Mouse (Mus musculus) liver, embryonic 15.5 days (tissue): ENCODE results near the gene Anxa9. TPM values are rescaled to one million over a fixed set of nuclear protein-coding genes. Genes with fewer than 3 reads are reported as not detected.
A peak's percentile ranks its signal among the peaks of the same experiment; 100 is the strongest.

ENCODE experiments used
- ATAC-seq: fragments of 200-750 bp; cut with Nextera tagmentation; 2 replicates; pipeline ENCODE4 v1.8.0; 2017; ENCODE audit warnings: moderate number of reproducible peaks, mild to moderate bottlenecking, moderate library complexity; ENCODE audit not compliant: insufficient read depth
- H3K27ac ChIP-seq: fragments of 300-500 bp; sonication (generic); replicated peaks from 2 replicates; pipeline ENCODE4 v1.5.1; 2015; ENCODE audit warnings: mild to moderate bottlenecking, inconsistent platforms
- H3K27me3 ChIP-seq: fragments of 300-500 bp; sonication (generic); 2 replicates; pipeline ENCODE4 v1.6.1; 2015; ENCODE audit warnings: mild to moderate bottlenecking, inconsistent platforms
- H3K36me3 ChIP-seq: fragments of 300-500 bp; sonication (generic); replicated peaks from 2 replicates; pipeline ENCODE4 v1.6.1; 2015; ENCODE audit warnings: moderate library complexity, mild to moderate bottlenecking, inconsistent platforms
- H3K4me1 ChIP-seq: fragments of 300-500 bp; sonication (generic); replicated peaks from 2 replicates; pipeline ENCODE4 v1.6.1; 2015; ENCODE audit warnings: inconsistent platforms
- H3K4me2 ChIP-seq: fragments of 300-500 bp; sonication (generic); 2 replicates; pipeline ENCODE4 v1.6.1; 2015; ENCODE audit warnings: moderate library complexity, mild to moderate bottlenecking, inconsistent platforms
- H3K4me3 ChIP-seq: fragments of 300-500 bp; sonication (generic); replicated peaks from 2 replicates; pipeline ENCODE4 v1.5.1; 2015; ENCODE audit warnings: mild to moderate bottlenecking, inconsistent platforms
- H3K9ac ChIP-seq: fragments of 300-500 bp; sonication (generic); 2 replicates; pipeline ENCODE4 v1.6.1; 2015; ENCODE audit warnings: moderate library complexity, mild to moderate bottlenecking, inconsistent platforms
- H3K9me3 ChIP-seq: fragments of 300-500 bp; sonication (generic); replicated peaks from 2 replicates; pipeline ENCODE4 v1.6.1; 2016; ENCODE audit warnings: inconsistent platforms
- WGBS: fragments of 180-500 bp; shearing (Covaris S2); methylation state at CpG from one replicate; pipeline ENCODE4 v1.1.7; 2015; ENCODE audit warnings: mixed read lengths; ENCODE audit not compliant: insufficient replicate concordance; 5-methylcytosine and 5-hydroxymethylcytosine counted together
- polyA plus RNA-seq: library from polyadenylated mRNA; unstranded; fragments of >200 nt; fragmentation: Nextera tagmentation; extraction: Ambion mirVana; gene quantifications from 2 replicates; pipeline ENCODE4 v1.2.1, GENCODE M21; 2015

Gene Anxa9
- polyA plus RNA-seq, 1 experiment from 2014 or later: 2.8 TPM

- 9% methylated on average over 7 of the region's 7 CpGs for WGBS
- peak overlapping the region; percentile 50; the same call in 1 of the 2 replicates for H3K9ac ChIP-seq
Measured at GRCm38 (mm10) chr3:95313476-95313875, 6.5 kb upstream of the Anxa9 start.

GRCm38 (mm10) chr3:95312623-95313022, 5.6 kb upstream of the Anxa9 start:
- Histone ChIP-seq H3K4me3 (peak overlapping the region; percentile 91), H3K9me3 (no peaks in the 10 kb centered on the region), H3K36me3 (no peaks in the 10 kb centered on the region; the same call in 1 of the 2 replicates), H3K4me2 (peak overlapping the region; percentile 98), H3K27me3 (no peaks in the 10 kb centered on the region), H3K27ac (peak overlapping the region; percentile 93), H3K4me1 (peaks cover 68% of the 10 kb centered on the region), H3K9ac (0 out of 2 replicates have a peak overlapping the region, but pooled peaks have one; percentile 21)
- ATAC-seq: peak; percentile 30
- 7% methylated on average over 6 of the region's 6 CpGs for WGBS

More at GRCm38 (mm10) chr3:95313476-95313875, 6.5 kb upstream of the Anxa9 start:
- Histone ChIP-seq H3K27me3 (no peaks in the 10 kb centered on the region), H3K4me1 (peaks cover 74% of the 10 kb centered on the region), H3K4me3 (peak overlapping the region; percentile 91), H3K36me3 (no peaks in the 10 kb centered on the region; the same call in 1 of the 2 replicates), H3K4me2 (peak overlapping the region; percentile 98), H3K9me3 (no peaks in the 10 kb centered on the region), H3K27ac (peak overlapping the region; percentile 93)
- ATAC-seq: no peak

DNA sequence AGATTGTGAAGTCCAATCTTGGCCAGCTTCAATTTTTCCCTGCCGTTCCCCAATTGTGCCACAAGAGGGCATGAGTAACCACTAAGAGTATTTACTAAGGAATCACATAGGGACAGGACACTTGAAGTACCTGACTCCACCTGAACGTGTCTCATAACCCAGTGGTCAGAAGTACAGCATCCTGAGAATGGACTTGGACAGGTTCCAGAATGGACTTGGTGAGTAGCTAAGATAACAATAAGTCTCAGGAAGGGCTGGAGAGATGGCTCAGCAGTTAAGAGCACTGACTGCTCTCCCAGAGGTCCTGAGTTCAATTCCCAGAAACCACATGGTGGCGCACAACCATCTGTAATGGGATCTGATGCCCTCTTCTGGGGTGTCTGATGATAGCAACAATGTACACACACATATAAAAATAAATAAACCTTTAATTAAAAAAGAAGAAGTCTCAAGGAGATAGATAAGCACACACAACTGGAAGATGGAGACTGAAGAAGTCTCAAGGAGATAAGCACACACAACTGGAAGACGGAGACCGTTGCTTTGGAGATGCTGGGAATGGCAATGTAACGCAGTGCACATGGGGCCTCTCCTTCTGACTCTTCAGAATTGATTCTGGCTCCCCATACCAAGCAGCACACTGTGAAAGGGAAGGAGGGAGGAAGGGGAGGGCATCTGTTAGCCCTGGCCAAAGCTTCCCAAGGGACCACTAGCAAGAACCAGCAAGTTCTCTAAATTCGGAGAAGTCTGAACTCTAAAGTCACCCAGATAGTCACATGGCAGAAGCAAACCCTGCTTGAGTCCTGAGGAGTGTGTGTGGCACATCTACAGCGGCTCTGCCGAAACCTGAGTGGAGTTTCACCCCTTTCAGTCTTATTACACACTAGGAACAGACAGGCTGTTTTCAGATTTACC, 4.2 kb upstream of the Anxa9 start:
- Histone ChIP-seq H3K4me1 (peaks cover 62% of the 10 kb centered on the region), H3K27me3 (no peaks in the 10 kb centered on the region), H3K9me3 (no peaks in the 10 kb centered on the region), H3K4me3 (no peak overlapping the region), H3K4me2 (peak overlapping the region; percentile 36), H3K27ac (peak overlapping the region; percentile 93), H3K9ac (no peak overlapping the region), H3K36me3 (no peaks in the 10 kb centered on the region)
- 29% methylated on average over 9 of the region's 9 CpGs for WGBS
- ATAC-seq: no peak

- H3K4me3 ChIP-seq: no peak overlapping the region
- 36% methylated on average over 3 of the region's 3 CpGs for WGBS
- no peak for ATAC-seq
- H3K27me3 ChIP-seq: no peaks in the 10 kb centered on the region
- H3K9ac ChIP-seq: no peak overlapping the region
- peaks cover 54% of the 10 kb centered on the region for H3K4me1 ChIP-seq
- no peak overlapping the region for H3K4me2 ChIP-seq
- no peaks in the 10 kb centered on the region for H3K9me3 ChIP-seq
- H3K36me3 ChIP-seq: peaks cover 5% of the 10 kb centered on the region; the same call in 1 of the 2 replicates
- H3K27ac ChIP-seq: no peak overlapping the region
Measured at GRCm38 (mm10) chr3:95310496-95310895, 3.5 kb upstream of the Anxa9 start.

GRCm38 (mm10) chr3:95306244-95306643, 732 bp downstream of the Anxa9 start:
- H3K4me1 ChIP-seq: peaks cover 18% of the 10 kb centered on the region
- no peak overlapping the region for H3K9ac ChIP-seq
- no peak overlapping the region for H3K27ac ChIP-seq
- H3K36me3 ChIP-seq: peaks cover 7% of the 10 kb centered on the region; the same call in 1 of the 2 replicates
- H3K9me3 ChIP-seq: no peaks in the 10 kb centered on the region
- H3K4me2 ChIP-seq: no peak overlapping the region
- H3K27me3 ChIP-seq: no peaks in the 10 kb centered on the region
- ATAC-seq: no peak
- H3K4me3 ChIP-seq: no peak overlapping the region
- WGBS: 70% methylated on average over 4 of the region's 4 CpGs

DNA sequence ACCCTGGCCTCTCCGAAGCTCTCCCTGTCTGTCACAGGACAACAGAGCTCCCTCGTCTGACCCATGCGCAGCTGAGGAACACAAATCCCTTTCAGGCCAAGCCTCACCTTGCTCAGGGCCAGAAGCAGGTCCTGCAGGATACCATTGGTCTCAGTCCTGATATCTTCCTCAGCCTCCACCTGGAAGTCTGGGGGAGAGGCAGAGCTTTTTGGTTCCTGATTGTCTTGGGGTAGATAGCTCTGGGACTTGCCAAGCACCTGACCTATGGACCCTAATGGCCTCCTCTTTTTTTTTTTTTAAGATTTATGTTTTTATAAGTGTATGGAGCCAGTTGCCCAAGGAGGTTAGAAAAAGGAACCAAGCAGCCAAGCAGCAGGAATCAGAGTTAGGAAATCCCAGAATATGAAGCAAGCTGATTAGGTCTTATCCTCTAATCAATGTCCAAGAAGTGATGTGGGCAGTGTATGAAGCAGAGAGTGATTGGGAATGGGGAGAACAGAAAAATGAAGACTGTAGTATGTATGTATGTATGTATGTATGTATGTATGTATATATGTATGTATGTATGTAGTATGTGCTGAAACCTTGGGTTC, 5.7 kb downstream of the Anxa9 start:
- peaks cover 15% of the 10 kb centered on the region for H3K4me1 ChIP-seq
- no peaks in the 10 kb centered on the region for H3K9me3 ChIP-seq
- H3K4me3 ChIP-seq: no peak overlapping the region
- H3K9ac ChIP-seq: no peak overlapping the region
- ATAC-seq: no peak
- H3K27me3 ChIP-seq: no peaks in the 10 kb centered on the region
- 83% methylated on average over 3 of the region's 3 CpGs for WGBS
- H3K36me3 ChIP-seq: peaks cover 26% of the 10 kb centered on the region
- H3K27ac ChIP-seq: no peak overlapping the region
- H3K4me2 ChIP-seq: no peak overlapping the region

DNA sequence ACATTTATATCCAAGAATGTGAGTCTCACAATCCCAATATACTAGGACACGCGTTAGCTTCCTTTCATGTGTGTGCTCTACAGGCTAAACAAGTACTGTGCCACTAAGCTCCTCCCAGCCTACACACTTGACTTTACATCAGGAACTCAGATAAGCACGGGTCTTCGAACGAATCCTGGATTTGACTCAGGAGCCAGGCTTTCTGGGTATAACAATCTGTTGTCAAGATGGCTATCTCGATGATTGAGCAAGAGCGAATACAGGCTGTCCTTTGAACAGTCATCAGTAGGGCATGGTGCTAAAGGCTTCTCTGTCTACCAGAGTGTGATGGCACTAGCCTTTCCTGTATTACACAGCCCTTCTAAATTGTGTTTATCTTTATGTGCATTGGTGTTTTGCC, 9.0 kb downstream of the Anxa9 start:
- Histone ChIP-seq H3K9ac (no peak overlapping the region), H3K4me1 (peaks cover 47% of the 10 kb centered on the region), H3K36me3 (peaks cover 48% of the 10 kb centered on the region), H3K9me3 (no peaks in the 10 kb centered on the region), H3K27ac (0 out of 2 replicates have a peak overlapping the region, but pooled peaks have one; percentile 31), H3K4me2 (no peak overlapping the region), H3K4me3 (no peak overlapping the region), H3K27me3 (no peaks in the 10 kb centered on the region)
- peak; percentile 28; the same call in 1 of the 2 replicates for ATAC-seq
- 42% methylated on average over 7 of the region's 7 CpGs for WGBS

- no peak overlapping the region for H3K9ac ChIP-seq
- no peak for ATAC-seq
- H3K4me3 ChIP-seq: no peak overlapping the region
- H3K36me3 ChIP-seq: peaks cover 61% of the 10 kb centered on the region
- H3K9me3 ChIP-seq: no peaks in the 10 kb centered on the region
- WGBS: 10% methylated on average over 5 of the region's 5 CpGs
- H3K27me3 ChIP-seq: no peaks in the 10 kb centered on the region
- no peak overlapping the region for H3K4me2 ChIP-seq
- peak overlapping the region; percentile 29; the same call in 1 of the 2 replicates for H3K27ac ChIP-seq
- peaks cover 54% of the 10 kb centered on the region for H3K4me1 ChIP-seq
Measured at GRCm38 (mm10) chr3:95296103-95296469, 10.9 kb downstream of the Anxa9 start.

GRCm38 (mm10) chr3:95295321-95296102, 11.5 kb downstream of the Anxa9 start:
- H3K4me3 ChIP-seq: no peak overlapping the region
- H3K4me1 ChIP-seq: peaks cover 57% of the 10 kb centered on the region
- no peaks in the 10 kb centered on the region for H3K9me3 ChIP-seq
- peak overlapping the region; percentile 41 for H3K27ac ChIP-seq
- no peak overlapping the region for H3K9ac ChIP-seq
- ATAC-seq: peak; percentile 29; the same call in 1 of the 2 replicates
- WGBS: 68% methylated on average over 11 of the region's 11 CpGs
- peaks cover 66% of the 10 kb centered on the region for H3K36me3 ChIP-seq
- no peaks in the 10 kb centered on the region for H3K27me3 ChIP-seq
- H3K4me2 ChIP-seq: no peak overlapping the region

- peaks cover 68% of the 10 kb centered on the region for H3K36me3 ChIP-seq
- no peaks in the 10 kb centered on the region for H3K9me3 ChIP-seq
- no peak overlapping the region for H3K4me2 ChIP-seq
- H3K4me3 ChIP-seq: no peak overlapping the region
- H3K9ac ChIP-seq: no peak overlapping the region
- peak overlapping the region; percentile 41; the same call in 1 of the 2 replicates for H3K27ac ChIP-seq
- peaks cover 57% of the 10 kb centered on the region for H3K4me1 ChIP-seq
- no peaks in the 10 kb centered on the region for H3K27me3 ChIP-seq
- 63% methylated on average over 5 of the region's 5 CpGs for WGBS
- ATAC-seq: no peak
Measured at GRCm38 (mm10) chr3:95294718-95295117, 12.3 kb downstream of the Anxa9 start.
